Mouse (Mus musculus): ENCODE data around the gene Shbg.

DNA sequence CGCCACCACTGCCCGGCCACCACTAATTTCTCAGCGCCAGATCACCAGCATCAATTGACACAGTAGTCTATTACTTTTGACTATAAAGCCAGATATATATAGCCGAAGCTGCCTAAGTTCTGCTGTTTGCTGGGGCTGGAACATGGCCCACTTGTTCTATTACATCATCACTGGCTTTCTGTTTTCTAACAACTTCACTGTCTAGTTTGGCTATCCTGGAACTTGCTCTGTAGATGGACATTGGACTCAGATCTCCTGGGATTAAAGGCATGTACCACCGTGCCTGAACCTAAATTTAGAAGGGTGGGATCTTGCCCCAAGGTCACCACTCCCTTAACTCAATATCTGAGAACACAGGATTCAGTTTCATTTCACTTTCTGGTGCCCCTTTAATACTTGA lies 28.2 kb upstream of the Shbg start:
- TF ChIP-seq POLR2A (IDR thresholded peaks at IDR 0.05; ENCODE audit: insufficient read depth, low read depth, low read length) (no peak), CTCF (IDR thresholded peaks at IDR 0.05; ENCODE audit: insufficient read depth, low read depth, low read length) (no peak)

Data from olfactory bulb, adult 2 months (tissue).